Mouse (Mus musculus): ENCODE measurements around the gene Itsn2. TPM values are rescaled to one million over a fixed set of nuclear protein-coding genes. Genes with fewer than 3 reads are reported as not detected.

The Itsn2 gene
- total and polyA plus RNA-seq, 3 experiments = 27.9 to 48.1 (median 44.4) TPM

- peaks cover 37 to 73% of the 10 kb centered on the region in 2 experiments for H3K36me3 ChIP-seq (replicated peaks in 1 of 2; ENCODE audit: control insufficient read depth in 1 of 2, insufficient read depth in 1 of 2, low read length in 1 of 2)
- H3K27ac ChIP-seq (ENCODE audit: insufficient read depth, low read depth) = no peak overlapping the region
- peaks cover 0 to 5% of the 10 kb centered on the region in 2 experiments; a peak in 1 of 4 replicates for H3K4me1 ChIP-seq (ENCODE audit: control insufficient read depth in 1 of 2, insufficient read depth in 2 of 2)
- no peaks in the 10 kb centered on the region for H3K79me2 ChIP-seq (replicated peaks; ENCODE audit: control insufficient read depth, extremely low read depth, insufficient read depth, poor library complexity, severe bottlenecking)
- in situ Hi-C loops (cut with MboI; ENCODE audit: low pct_ligation_motif_present, low pct_unique_long_range_greater_than_20kb, low sequenced_read_pairs) = no loop called here
- no peak overlapping the region for H3K9ac ChIP-seq (ENCODE audit: insufficient read depth, low read depth)
- no peak for DNase-seq (ENCODE audit: extremely low read depth)
- no peak overlapping the region for H3K4me3 ChIP-seq (replicated peaks in 1 of 3; ENCODE audit: low read depth in 2 of 3, low read length in 2 of 3, poor library complexity in 1 of 3)
- H3K27me3 ChIP-seq (replicated peaks) = no peaks in the 10 kb centered on the region
- TF ChIP-seq HCFC1 (IDR thresholded peaks at IDR 0.05; ENCODE audit: low read depth, low read length) (no peak), CHD1 (IDR thresholded peaks at IDR 0.05; ENCODE audit: low read depth, low read length) (no peak), RCOR1 (conservative IDR thresholded peaks at IDR 0.05; ENCODE audit: low read depth, low read length) (no peak), MAZ (IDR thresholded peaks at IDR 0.05; ENCODE audit: low read depth, low read length) (no peak)
- no peaks in the 10 kb centered on the region for H3K9me3 ChIP-seq (replicated peaks; ENCODE audit: low read length)
- H3K4me2 ChIP-seq (ENCODE audit: insufficient read depth, low read depth, poor library complexity, severe bottlenecking) = no peak overlapping the region
- dilution Hi-C loops (cut with MboI; ENCODE audit: extremely low pct_ligation_motif_present, extremely low pct_unique_long_range_greater_than_20kb, low sequenced_read_pairs) = no loop called here
Observed at GRCm38 (mm10) chr12:4640737-4641136, 48.3 kb downstream of the Itsn2 start.

GRCm38 (mm10) chr12:4656813-4657212, 64.4 kb downstream of the Itsn2 start:
- Histone ChIP-seq H3K27ac (ENCODE audit: insufficient read depth, low read depth) (no peak overlapping the region), H3K9ac (ENCODE audit: insufficient read depth, low read depth) (no peak overlapping the region), H3K36me3 (replicated peaks in 1 of 2; ENCODE audit: control insufficient read depth in 1 of 2, insufficient read depth in 1 of 2, low read length in 1 of 2) (peaks cover 44 to 64% of the 10 kb centered on the region in 2 experiments), H3K4me2 (ENCODE audit: insufficient read depth, low read depth, poor library complexity, severe bottlenecking) (no peak overlapping the region), H3K4me1 (ENCODE audit: control insufficient read depth in 1 of 2, insufficient read depth in 2 of 2) (no peaks in the 10 kb centered on the region), H3K79me2 (replicated peaks; ENCODE audit: control insufficient read depth, extremely low read depth, insufficient read depth, poor library complexity, severe bottlenecking) (no peaks in the 10 kb centered on the region), H3K4me3 (replicated peaks in 1 of 3; ENCODE audit: low read depth in 2 of 3, low read length in 2 of 3, poor library complexity in 1 of 3) (no peak overlapping the region), H3K27me3 (replicated peaks) (no peaks in the 10 kb centered on the region), H3K9me3 (replicated peaks; ENCODE audit: low read length) (no peaks in the 10 kb centered on the region)
- in situ Hi-C loops (cut with MboI; ENCODE audit: low pct_ligation_motif_present, low pct_unique_long_range_greater_than_20kb, low sequenced_read_pairs) = no loop called here
- dilution Hi-C loops (cut with MboI; ENCODE audit: extremely low pct_ligation_motif_present, extremely low pct_unique_long_range_greater_than_20kb, low sequenced_read_pairs) = no loop called here
- TF ChIP-seq KAT2A (IDR thresholded peaks at IDR 0.05; ENCODE audit: insufficient replicate concordance, low read length) (no peak), POLR2AphosphoS2 (IDR thresholded peaks at IDR 0.05; ENCODE audit: low read depth, low read length) (no peak), RCOR1 (conservative IDR thresholded peaks at IDR 0.05; ENCODE audit: low read depth, low read length) (no peak), E2F4 (IDR thresholded peaks at IDR 0.05; ENCODE audit: insufficient replicate concordance, low read depth, low read length) (no peak)
- DNase-seq (ENCODE audit: extremely low read depth) = no peak

DNA sequence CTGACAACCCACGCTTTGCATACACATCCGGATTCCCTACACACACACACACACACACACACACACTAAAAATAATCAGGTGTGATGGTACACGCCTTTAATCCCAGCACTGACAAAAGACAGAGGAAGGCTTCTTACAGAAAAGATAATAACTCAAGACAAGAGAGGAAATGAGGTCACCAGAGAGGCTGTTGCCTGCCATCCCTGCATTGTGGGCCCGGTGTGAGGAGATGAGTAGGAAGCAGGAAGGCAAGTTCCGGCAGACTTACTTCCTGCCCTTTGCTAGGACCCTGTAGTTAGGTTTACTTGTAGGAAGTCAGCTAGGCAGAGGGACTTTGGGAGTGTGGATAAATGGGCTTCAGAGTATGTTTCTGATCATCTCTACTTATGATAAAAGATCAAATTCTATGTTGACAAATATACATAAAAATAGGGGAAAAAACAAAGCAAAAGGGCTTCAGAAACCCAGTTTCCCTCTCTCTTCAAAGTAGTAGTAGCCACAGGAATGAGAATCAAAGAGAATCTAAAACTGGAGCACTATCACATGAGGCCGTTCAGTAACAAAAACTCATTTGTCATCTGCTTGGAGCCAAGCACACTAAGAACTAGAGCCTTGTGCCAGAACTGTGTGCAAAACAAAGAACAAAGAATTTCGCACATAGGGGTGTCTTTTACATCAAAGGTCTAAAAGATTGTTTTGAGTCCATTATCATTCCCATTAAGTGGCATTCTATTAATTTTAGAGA, 72.7 kb downstream of the Itsn2 start:
- no peak overlapping the region for H3K4me2 ChIP-seq (ENCODE audit: insufficient read depth, low read depth, poor library complexity, severe bottlenecking)
- dilution Hi-C loops (cut with MboI; ENCODE audit: extremely low pct_ligation_motif_present, extremely low pct_unique_long_range_greater_than_20kb, low sequenced_read_pairs) = no loop called here
- no peak overlapping the region for H3K27ac ChIP-seq (ENCODE audit: insufficient read depth, low read depth)
- DNase-seq (ENCODE audit: extremely low read depth) = no peak
- no peaks in the 10 kb centered on the region for H3K79me2 ChIP-seq (replicated peaks; ENCODE audit: control insufficient read depth, extremely low read depth, insufficient read depth, poor library complexity, severe bottlenecking)
- no peak overlapping the region for H3K4me3 ChIP-seq (replicated peaks in 1 of 3; ENCODE audit: low read depth in 2 of 3, low read length in 2 of 3, poor library complexity in 1 of 3)
- peaks cover 26 to 57% of the 10 kb centered on the region in 2 experiments for H3K36me3 ChIP-seq (replicated peaks in 1 of 2; ENCODE audit: control insufficient read depth in 1 of 2, insufficient read depth in 1 of 2, low read length in 1 of 2)
- H3K4me1 ChIP-seq (ENCODE audit: control insufficient read depth in 1 of 2, insufficient read depth in 2 of 2) = no peaks in the 10 kb centered on the region
- H3K27me3 ChIP-seq (replicated peaks) = no peaks in the 10 kb centered on the region
- in situ Hi-C loops (cut with MboI; ENCODE audit: low pct_ligation_motif_present, low pct_unique_long_range_greater_than_20kb, low sequenced_read_pairs) = no loop called here
- TF ChIP-seq USF1 (IDR thresholded peaks at IDR 0.05; ENCODE audit: low read depth, low read length) (no peak), HCFC1 (IDR thresholded peaks at IDR 0.05; ENCODE audit: low read depth, low read length) (no peak), ELF1 (IDR thresholded peaks at IDR 0.05; ENCODE audit: low read depth, low read length) (no peak), ETS1 (conservative IDR thresholded peaks at IDR 0.05; ENCODE audit: low read depth, low read length) (no peak), POLR2AphosphoS2 (IDR thresholded peaks at IDR 0.05; ENCODE audit: low read depth, low read length) (no peak), JUND (conservative IDR thresholded peaks at IDR 0.05; ENCODE audit: low read depth, low read length) (no peak), GABPA (IDR thresholded peaks at IDR 0.05; ENCODE audit: insufficient replicate concordance, low read depth, low read length) (no peak), MEF2A (IDR thresholded peaks at IDR 0.05; ENCODE audit: borderline replicate concordance, low read depth, low read length) (no peak), SMC3 (IDR thresholded peaks at IDR 0.05; ENCODE audit: low read depth, low read length) (no peak), POLR2A (IDR thresholded peaks at IDR 0.05; ENCODE audit: low read depth, low read length) (no peak), USF2 (conservative IDR thresholded peaks at IDR 0.05; ENCODE audit: low read depth, low read length) (no peak), NRF1 (IDR thresholded peaks at IDR 0.05; ENCODE audit: low read depth, low read length) (no peak), BHLHE40 (IDR thresholded peaks at IDR 0.05; ENCODE audit: low read depth, low read length) (no peak), TBP (conservative IDR thresholded peaks at IDR 0.05; ENCODE audit: low read depth, low read length) (no peak), MAFK (IDR thresholded peaks at IDR 0.05; ENCODE audit: insufficient replicate concordance, low read length) (no peak), CTCF (conservative IDR thresholded peaks at IDR 0.05 in 1 of 2, IDR thresholded peaks at IDR 0.05 in 1 of 2; ENCODE audit: low read depth in 2 of 2, low read length in 2 of 2) (no peak), NELFE (IDR thresholded peaks at IDR 0.05; ENCODE audit: low read depth, low read length) (no peak), ZKSCAN1 (IDR thresholded peaks at IDR 0.05; ENCODE audit: borderline replicate concordance, low read depth, low read length) (no peak), UBTF (IDR thresholded peaks at IDR 0.05; ENCODE audit: low read depth, low read length) (no peak)
- no peaks in the 10 kb centered on the region for H3K9me3 ChIP-seq (replicated peaks; ENCODE audit: low read length)
- H3K9ac ChIP-seq (ENCODE audit: insufficient read depth, low read depth) = no peak overlapping the region
